Mouse (Mus musculus) hindbrain, embryonic 11.5 days (tissue): ENCODE data around the gene Gm45717. TPM values are rescaled to one million over a fixed set of nuclear protein-coding genes. Genes with fewer than 3 reads are reported as not detected.

Source experiments
- ATAC-seq: fragments of 200-750 bp; cut with Nextera tagmentation; 2 replicates; pipeline ENCODE4 v1.8.0; 2017; ENCODE audit warnings: mild to moderate bottlenecking, moderate TSS enrichment, moderate library complexity; ENCODE audit not compliant: low FRiP score
- DNase-seq: peaks from one replicate; pipeline ENCODE4 v3.0.0-alpha.2; 2015; ENCODE audit warnings: low spot score
- H3K27ac ChIP-seq: fragments of 300-500 bp; sonication (generic); 2 replicates; pipeline ENCODE4 v1.5.1; 2014; ENCODE audit warnings: mild to moderate bottlenecking, low read depth, low read length
- H3K27me3 ChIP-seq: fragments of 300-500 bp; sonication (generic); 2 replicates; pipeline ENCODE4 v1.6.1; 2014; ENCODE audit warnings: mild to moderate bottlenecking, low read length, moderate library complexity, mixed read lengths; ENCODE audit not compliant: control insufficient read depth, insufficient read depth
- H3K36me3 ChIP-seq: fragments of 300-500 bp; sonication (generic); 2 replicates; pipeline ENCODE4 v1.6.1; 2014; ENCODE audit warnings: mild to moderate bottlenecking, low read length, moderate library complexity, mixed read lengths; ENCODE audit not compliant: control insufficient read depth, insufficient read depth
- H3K4me1 ChIP-seq: fragments of 300-500 bp; sonication (generic); replicated peaks from 2 replicates; pipeline ENCODE4 v1.6.1; 2014; ENCODE audit warnings: low read length, mixed read lengths; ENCODE audit not compliant: control insufficient read depth, insufficient read depth
- H3K4me2 ChIP-seq: fragments of 300-500 bp; sonication (generic); replicated peaks from 2 replicates; pipeline ENCODE4 v1.6.1; 2014; ENCODE audit warnings: mild to moderate bottlenecking, low read depth, low read length
- H3K4me3 ChIP-seq: fragments of 300-500 bp; sonication (generic); 2 replicates; pipeline ENCODE4 v1.5.1; 2014; ENCODE audit warnings: low read depth, low read length
- H3K9ac ChIP-seq: fragments of 300-500 bp; sonication (generic); 2 replicates; pipeline ENCODE4 v1.6.1; 2014; ENCODE audit warnings: low read depth, low read length
- H3K9me3 ChIP-seq: fragments of 300-500 bp; sonication (generic); 2 replicates; pipeline ENCODE4 v1.6.1; 2016; ENCODE audit warnings: low read length; ENCODE audit not compliant: control insufficient read depth
- WGBS: fragments of 180-500 bp; shearing (Covaris S2); extraction: QIAGEN DNeasy Blood & Tissue Kit; methylation state at CpG from one replicate; pipeline ENCODE4 v1.1.7; 2014; 5-methylcytosine and 5-hydroxymethylcytosine counted together
- polyA plus RNA-seq: library from polyadenylated mRNA; unstranded; fragments of >200 nt; fragmentation: Nextera tagmentation; extraction: Ambion mirVana; gene quantifications from 2 replicates; pipeline ENCODE4 v1.2.1, GENCODE M21; 2014

Gene Gm45717
- polyA plus RNA-seq, 1 experiment from 2014 or later: not detected

DNA sequence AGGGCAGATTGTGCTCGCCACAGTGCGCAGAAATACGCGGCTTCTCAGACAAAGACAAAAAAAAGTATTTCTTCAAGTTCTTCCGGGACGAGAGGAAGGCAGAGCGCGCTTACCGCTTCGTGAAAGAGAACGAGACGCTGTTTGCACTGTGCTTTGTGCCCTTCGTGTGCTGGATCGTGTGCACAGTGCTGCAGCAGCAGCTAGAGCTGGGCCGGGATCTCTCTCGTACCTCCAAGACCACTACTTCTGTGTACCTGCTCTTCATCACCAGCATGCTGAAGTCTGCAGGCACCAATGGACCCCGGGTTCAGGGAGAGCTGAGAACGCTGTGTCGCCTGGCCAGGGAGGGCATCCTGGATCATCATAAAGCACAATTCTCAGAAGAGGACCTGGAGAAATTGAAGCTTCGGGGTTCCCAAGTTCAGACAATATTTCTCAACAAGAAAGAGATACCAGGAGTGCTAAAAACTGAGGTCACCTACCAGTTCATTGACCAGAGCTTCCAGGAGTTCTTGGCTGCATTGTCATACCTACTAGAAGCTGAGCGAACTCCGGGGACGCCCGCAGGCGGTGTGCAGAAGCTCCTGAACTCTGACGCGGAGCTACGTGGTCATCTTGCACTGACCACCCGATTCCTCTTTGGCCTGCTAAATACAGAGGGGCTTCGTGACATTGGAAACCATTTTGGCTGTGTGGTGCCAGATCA lies 32.5 kb downstream of the Gm45717 start:
- 25% methylated on average over 30 of the region's 30 CpGs for WGBS
- DNase-seq (peak; percentile 11), ATAC-seq (no peak)
- Histone ChIP-seq H3K4me3 (peak overlapping the region; percentile 40), H3K36me3 (no peaks in the 10 kb centered on the region), H3K4me1 (peaks cover 3% of the 10 kb centered on the region; the same call in 1 of the 2 replicates), H3K4me2 (peak overlapping the region; percentile 64), H3K9me3 (no peaks in the 10 kb centered on the region), H3K27me3 (peaks cover 48% of the 10 kb centered on the region), H3K27ac (no peak overlapping the region), H3K9ac (no peak overlapping the region; the same call in 1 of the 2 replicates)

DNA sequence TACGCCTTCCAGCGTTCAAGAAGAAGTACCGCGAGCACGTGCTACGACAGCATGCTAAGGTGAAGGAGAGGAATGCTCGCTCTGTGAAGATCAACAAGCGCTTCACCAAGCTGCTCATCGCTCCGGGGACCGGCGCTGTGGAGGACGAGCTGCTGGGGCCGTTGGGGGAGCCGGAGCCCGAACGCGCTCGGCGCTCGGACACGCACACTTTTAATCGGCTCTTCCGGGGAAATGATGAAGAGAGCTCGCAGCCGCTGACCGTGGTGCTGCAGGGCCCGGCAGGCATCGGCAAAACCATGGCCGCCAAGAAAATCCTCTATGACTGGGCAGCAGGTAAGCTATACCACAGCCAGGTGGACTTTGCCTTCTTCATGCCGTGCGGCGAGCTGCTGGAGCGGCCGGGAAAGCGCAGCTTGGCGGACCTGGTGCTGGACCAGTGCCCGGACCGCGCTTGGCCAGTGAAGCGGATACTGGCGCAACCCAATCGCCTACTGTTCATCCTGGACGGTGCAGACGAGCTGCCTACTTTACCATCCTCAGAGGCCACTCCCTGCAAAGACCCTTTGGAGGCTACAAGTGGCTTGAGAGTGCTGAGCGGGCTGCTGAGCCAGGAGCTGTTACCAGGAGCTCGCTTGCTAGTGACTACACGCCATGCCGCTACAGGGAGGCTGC lies 33.2 kb downstream of the Gm45717 start:
- no peak for ATAC-seq
- 1% methylated on average over 49 of the region's 49 CpGs for WGBS
- Histone ChIP-seq H3K9ac (peak overlapping the region; percentile 15), H3K36me3 (no peaks in the 10 kb centered on the region), H3K4me2 (peak overlapping the region; percentile 64), H3K27ac (no peak overlapping the region), H3K9me3 (no peaks in the 10 kb centered on the region), H3K27me3 (peaks cover 48% of the 10 kb centered on the region), H3K4me3 (peak overlapping the region; percentile 40), H3K4me1 (peaks cover 3% of the 10 kb centered on the region; the same call in 1 of the 2 replicates)
- peak; percentile 52 for DNase-seq

- peak; percentile 12 for DNase-seq
- no peak for ATAC-seq
- H3K9me3 ChIP-seq: no peaks in the 10 kb centered on the region
- peaks cover 3% of the 10 kb centered on the region; the same call in 1 of the 2 replicates for H3K4me1 ChIP-seq
- peaks cover 48% of the 10 kb centered on the region for H3K27me3 ChIP-seq
- no peaks in the 10 kb centered on the region for H3K36me3 ChIP-seq
- 30% methylated on average over 22 of the region's 22 CpGs for WGBS
- H3K9ac ChIP-seq: no peak overlapping the region
- no peak overlapping the region for H3K4me3 ChIP-seq
- H3K4me2 ChIP-seq: no peak overlapping the region
- no peak overlapping the region for H3K27ac ChIP-seq
Observed at GRCm38 (mm10) chr7:140921225-140921975, 34.3 kb downstream of the Gm45717 start.

DNA sequence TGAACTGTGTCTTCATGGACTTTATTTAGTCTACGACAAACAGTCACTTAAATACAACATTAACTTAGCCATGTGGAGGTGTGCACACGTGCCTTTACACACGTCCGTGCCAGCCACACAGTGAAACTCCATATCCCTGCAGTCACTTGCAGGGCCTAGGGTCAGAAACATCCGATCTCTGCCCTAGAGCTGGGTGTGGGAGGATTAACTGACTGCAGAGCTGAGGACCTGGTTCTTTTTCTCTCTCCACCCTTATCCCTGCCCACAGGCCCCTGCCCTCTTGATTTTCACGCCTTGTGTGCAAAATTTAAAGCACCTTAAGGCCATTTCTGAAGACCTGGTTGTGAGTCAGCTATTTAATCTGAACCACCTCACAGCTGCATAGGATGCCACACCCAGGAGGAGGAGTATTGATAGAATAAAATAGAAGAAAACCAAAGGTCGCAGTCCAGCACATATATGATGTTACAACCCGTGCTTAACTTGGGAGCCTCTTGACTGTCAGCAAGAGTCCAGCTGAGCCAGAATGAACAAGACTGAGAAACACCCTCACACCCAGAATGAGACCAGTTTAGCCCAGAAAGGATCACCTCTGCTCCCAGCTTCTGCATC lies 35.2 kb downstream of the Gm45717 start, which contains the start of gene Nlrp6:
Gene Nlrp6, plus strand, starts transcription at position 485 of the 612 bp plus-strand sequence.
- Histone ChIP-seq H3K9ac (no peak within 1 kb of the TSS), H3K4me3 (no peak within 1 kb of the TSS), H3K9me3 (no peaks in the 10 kb centered on the region), H3K4me1 (peaks cover 3% of the 10 kb centered on the region; the same call in 1 of the 2 replicates), H3K27me3 (peaks cover 48% of the 10 kb centered on the region), H3K36me3 (no peaks in the 10 kb centered on the region), H3K4me2 (no peak within 1 kb of the TSS), H3K27ac (no peak within 1 kb of the TSS)
- ATAC-seq: no peak
- WGBS: 81% methylated on average over 8 of the region's 8 CpGs
- DNase-seq: no peak

GRCm38 (mm10) chr7:140919911-140920310 lies 35.8 kb downstream of the Gm45717 start:
- ATAC-seq (no peak), DNase-seq (no peak)
- 80% methylated on average over 4 of the region's 4 CpGs for WGBS
- no peak overlapping the region for H3K4me3 ChIP-seq
- H3K27me3 ChIP-seq: peaks cover 48% of the 10 kb centered on the region
- peaks cover 3% of the 10 kb centered on the region; the same call in 1 of the 2 replicates for H3K4me1 ChIP-seq
- H3K27ac ChIP-seq: no peak overlapping the region
- H3K4me2 ChIP-seq: no peak overlapping the region
- H3K9me3 ChIP-seq: no peaks in the 10 kb centered on the region
- no peak overlapping the region for H3K9ac ChIP-seq
- no peaks in the 10 kb centered on the region for H3K36me3 ChIP-seq

DNA sequence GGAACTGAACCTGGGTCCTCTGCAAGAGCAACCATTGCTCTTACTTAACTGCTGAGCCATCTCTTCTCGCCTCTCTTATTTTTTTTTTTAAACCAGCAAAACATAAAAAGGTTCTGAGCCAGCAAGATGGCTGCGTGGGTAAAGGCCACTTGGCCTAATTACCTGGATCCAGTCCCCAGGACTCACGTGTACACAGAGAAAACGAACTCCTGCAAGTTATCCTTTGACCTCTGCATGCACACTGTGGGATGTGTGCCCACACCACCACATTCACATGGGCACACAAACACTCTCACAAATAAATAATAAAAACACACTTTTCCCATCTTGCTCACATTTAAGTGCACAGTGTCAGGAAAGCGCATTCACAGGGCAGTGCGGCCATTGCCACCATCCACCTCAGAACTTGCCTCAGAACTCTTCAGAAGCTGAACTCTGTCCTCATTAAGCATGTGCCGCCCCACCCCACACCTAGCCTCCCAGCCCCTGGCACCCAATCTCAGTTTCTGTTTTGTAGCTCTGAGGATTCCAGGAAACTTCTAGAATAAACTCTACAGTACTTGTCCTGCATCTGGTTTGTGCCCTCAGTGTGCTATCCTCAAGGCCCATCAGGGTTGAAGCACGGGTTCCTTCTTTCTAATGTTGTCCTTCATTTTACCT lies 41.6 kb downstream of the Gm45717 start:
- WGBS: 87% methylated on average over 8 of the region's 8 CpGs
- Histone ChIP-seq H3K9me3 (no peaks in the 10 kb centered on the region), H3K4me3 (no peak overlapping the region), H3K27me3 (no peaks in the 10 kb centered on the region), H3K27ac (no peak overlapping the region), H3K4me2 (no peak overlapping the region), H3K9ac (no peak overlapping the region), H3K4me1 (no peaks in the 10 kb centered on the region), H3K36me3 (no peaks in the 10 kb centered on the region)
- DNase-seq (no peak), ATAC-seq (no peak)

- DNase-seq (no peak), ATAC-seq (no peak)
- Histone ChIP-seq H3K4me1 (no peaks in the 10 kb centered on the region), H3K27me3 (no peaks in the 10 kb centered on the region), H3K36me3 (no peaks in the 10 kb centered on the region), H3K27ac (no peak overlapping the region), H3K9ac (no peak overlapping the region), H3K4me2 (no peak overlapping the region), H3K4me3 (no peak overlapping the region), H3K9me3 (no peaks in the 10 kb centered on the region)
- WGBS: 71% methylated on average over 5 of the region's 5 CpGs
Observed at GRCm38 (mm10) chr7:140912846-140913482, 42.8 kb downstream of the Gm45717 start.

DNA sequence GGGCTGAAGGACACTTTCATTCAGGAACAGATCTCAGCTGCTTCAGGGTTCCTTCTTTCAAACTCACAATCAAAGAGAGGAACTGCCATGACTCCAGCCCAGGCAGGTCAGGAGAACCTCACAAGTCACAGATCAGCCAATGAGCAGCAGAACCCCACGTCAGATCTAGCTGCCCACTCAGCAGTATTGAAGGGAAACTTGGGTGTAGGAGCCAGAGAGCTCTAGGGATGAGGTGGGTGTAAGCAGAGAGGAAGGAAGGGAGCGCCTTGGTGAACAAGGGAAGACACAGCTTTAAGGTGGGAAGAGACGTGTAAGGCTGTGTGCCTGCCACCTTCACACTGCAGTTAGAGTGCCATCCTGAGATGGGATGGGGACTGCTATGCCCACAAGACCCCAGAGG lies 43.4 kb downstream of the Gm45717 start:
- no peaks in the 10 kb centered on the region for H3K9me3 ChIP-seq
- no peak overlapping the region for H3K4me3 ChIP-seq
- no peak overlapping the region for H3K4me2 ChIP-seq
- no peak for ATAC-seq
- no peaks in the 10 kb centered on the region for H3K4me1 ChIP-seq
- no peak for DNase-seq
- H3K9ac ChIP-seq: no peak overlapping the region
- 66% methylated on average over 3 of the region's 3 CpGs for WGBS
- H3K27me3 ChIP-seq: no peaks in the 10 kb centered on the region
- no peak overlapping the region for H3K27ac ChIP-seq
- H3K36me3 ChIP-seq: no peaks in the 10 kb centered on the region
